Mouse (Mus musculus) embryonic fibroblast, embryonic 13.5 days (primary cell): Measurements from ENCODE around the gene Pprc1.
A peak's percentile ranks its signal among the peaks of the same experiment; 100 is the strongest.

Source experiments
- CTCF ChIP-seq: IDR thresholded peaks from 2 replicates; pipeline ENCODE4 v1.5.1; 2011; ENCODE audit warnings: mild to moderate bottlenecking, control low read depth, low read length, moderate library complexity, borderline replicate concordance; ENCODE audit not compliant: insufficient read depth
- POLR2A ChIP-seq: IDR thresholded peaks from 2 replicates; pipeline ENCODE4 v1.6.1; 2011; ENCODE audit warnings: low read depth, mild to moderate bottlenecking, control low read depth, low read length, moderate library complexity

GRCm38 (mm10) chr19:46003371-46004226, 41.1 kb upstream of the Pprc1 start, which contains the start of gene Hps6:
- no peak for TF ChIP-seq CTCF
- peak; percentile 94 for TF ChIP-seq POLR2A
